Mouse (Mus musculus) liver, embryonic 13.5 days (tissue): ENCODE measurements around the gene Zeb2. TPM values are rescaled to one million over a fixed set of nuclear protein-coding genes. Genes with fewer than 3 reads are reported as not detected.

Source experiments
- ATAC-seq: fragments of 200-750 bp; cut with Nextera tagmentation; 2 replicates; pipeline ENCODE4 v1.8.0; 2017; ENCODE audit warnings: low read depth, mild to moderate bottlenecking, moderate number of reproducible peaks, moderate library complexity
- DNase-seq: peaks from one replicate; pipeline ENCODE4 v3.0.0; 2022
- H3K27ac ChIP-seq: fragments of 300-500 bp; sonication (generic); 2 replicates; pipeline ENCODE4 v1.5.1; 2015; ENCODE audit warnings: moderate library complexity, mild to moderate bottlenecking, inconsistent platforms
- H3K27me3 ChIP-seq: fragments of 300-500 bp; sonication (generic); 2 replicates; pipeline ENCODE4 v1.6.1; 2015; ENCODE audit warnings: mild to moderate bottlenecking, inconsistent platforms
- H3K36me3 ChIP-seq: fragments of 300-500 bp; sonication (generic); 2 replicates; pipeline ENCODE4 v1.6.1; 2015; ENCODE audit warnings: mild to moderate bottlenecking, inconsistent platforms
- H3K4me1 ChIP-seq: fragments of 300-500 bp; sonication (generic); replicated peaks from 2 replicates; pipeline ENCODE4 v1.6.1; 2015; ENCODE audit warnings: inconsistent platforms
- H3K4me2 ChIP-seq: fragments of 300-500 bp; sonication (generic); 2 replicates; pipeline ENCODE4 v1.6.1; 2015; ENCODE audit warnings: inconsistent platforms, mild to moderate bottlenecking, moderate library complexity
- H3K4me3 ChIP-seq: fragments of 300-500 bp; sonication (generic); replicated peaks from 2 replicates; pipeline ENCODE4 v1.5.1; 2015; ENCODE audit warnings: mild to moderate bottlenecking, inconsistent platforms
- H3K9ac ChIP-seq: fragments of 300-500 bp; sonication (generic); 2 replicates; pipeline ENCODE4 v1.6.1; 2015; ENCODE audit warnings: mild to moderate bottlenecking, inconsistent platforms
- H3K9me3 ChIP-seq: fragments of 300-500 bp; sonication (generic); replicated peaks from 2 replicates; pipeline ENCODE4 v1.6.1; 2016; ENCODE audit warnings: inconsistent platforms
- WGBS: fragments of 180-500 bp; shearing (Covaris S2); methylation state at CpG from one replicate; pipeline ENCODE4 v1.1.7; 2015; ENCODE audit not compliant: insufficient replicate concordance; 5-methylcytosine and 5-hydroxymethylcytosine counted together
- polyA plus RNA-seq: library from polyadenylated mRNA; unstranded; fragments of >200 nt; fragmentation: Nextera tagmentation; extraction: Ambion mirVana; gene quantifications from 2 replicates; pipeline ENCODE4 v1.2.1, GENCODE M21; 2015

Zeb2 gene
- polyA plus RNA-seq, 1 experiment from 2014 or later: 10.1 TPM

- Histone ChIP-seq H3K9me3 (no peaks in the 10 kb centered on the region), H3K4me3 (no peak overlapping the region), H3K27me3 (0 out of 2 replicates have a peak, but pooled peaks cover 3% of the 10 kb centered on the region), H3K4me2 (no peak overlapping the region; the same call in 1 of the 2 replicates), H3K27ac (peak overlapping the region; percentile 20), H3K4me1 (peaks cover 93% of the 10 kb centered on the region), H3K9ac (no peak overlapping the region), H3K36me3 (peaks cover 16% of the 10 kb centered on the region)
- WGBS: 54% methylated on average over 7 of the region's 7 CpGs
- DNase-seq (no peak), ATAC-seq (no peak)
Observed at GRCm38 (mm10) chr2:45104511-45105055, 12.6 kb downstream of the Zeb2 start.

- DNase-seq (no peak), ATAC-seq (no peak)
- Histone ChIP-seq H3K27ac (peak overlapping the region; percentile 20; the same call in 1 of the 2 replicates), H3K4me3 (no peak overlapping the region), H3K9ac (no peak overlapping the region), H3K27me3 (0 out of 2 replicates have a peak, but pooled peaks cover 3% of the 10 kb centered on the region), H3K4me1 (peaks cover 94% of the 10 kb centered on the region), H3K36me3 (peaks cover 18% of the 10 kb centered on the region), H3K9me3 (no peaks in the 10 kb centered on the region), H3K4me2 (0 out of 2 replicates have a peak overlapping the region, but pooled peaks have one; percentile 2)
- WGBS: 23% methylated on average over 4 of the region's 4 CpGs
Observed at GRCm38 (mm10) chr2:45104066-45104465, 13.1 kb downstream of the Zeb2 start.

- no peak for ATAC-seq
- Histone ChIP-seq H3K4me2 (no peak overlapping the region), H3K9me3 (no peaks in the 10 kb centered on the region), H3K4me3 (no peak overlapping the region), H3K36me3 (peaks cover 20% of the 10 kb centered on the region), H3K27ac (peak overlapping the region; percentile 36; the same call in 1 of the 2 replicates), H3K9ac (0 out of 2 replicates have a peak overlapping the region, but pooled peaks have one; percentile 23), H3K27me3 (0 out of 2 replicates have a peak, but pooled peaks cover 3% of the 10 kb centered on the region), H3K4me1 (peaks cover 93% of the 10 kb centered on the region)
- DNase-seq: no peak
- WGBS: 50% methylated on average over 10 of the region's 10 CpGs
Observed at GRCm38 (mm10) chr2:45103021-45103983, 13.9 kb downstream of the Zeb2 start.

GRCm38 (mm10) chr2:45102191-45102638 is 15.0 kb downstream of the Zeb2 start:
- Histone ChIP-seq H3K27me3 (0 out of 2 replicates have a peak, but pooled peaks cover 3% of the 10 kb centered on the region), H3K9ac (no peak overlapping the region), H3K4me2 (no peak overlapping the region), H3K36me3 (peaks cover 20% of the 10 kb centered on the region), H3K9me3 (no peaks in the 10 kb centered on the region), H3K27ac (no peak overlapping the region), H3K4me1 (peaks cover 92% of the 10 kb centered on the region), H3K4me3 (no peak overlapping the region)
- WGBS: 46% methylated on average over 8 of the region's 8 CpGs
- ATAC-seq (no peak), DNase-seq (no peak)

GRCm38 (mm10) chr2:45101586-45101985 is 15.6 kb downstream of the Zeb2 start:
- H3K4me1 ChIP-seq: peaks cover 94% of the 10 kb centered on the region
- no peak overlapping the region for H3K9ac ChIP-seq
- H3K27me3 ChIP-seq: 0 out of 2 replicates have a peak, but pooled peaks cover 3% of the 10 kb centered on the region
- peak overlapping the region; percentile 5; the same call in 1 of the 2 replicates for H3K4me2 ChIP-seq
- peaks cover 25% of the 10 kb centered on the region for H3K36me3 ChIP-seq
- H3K4me3 ChIP-seq: no peak overlapping the region
- 82% methylated on average over 2 of the region's 2 CpGs for WGBS
- ATAC-seq: no peak
- H3K27ac ChIP-seq: peak overlapping the region; percentile 84; the same call in 1 of the 2 replicates
- no peak for DNase-seq
- no peaks in the 10 kb centered on the region for H3K9me3 ChIP-seq

- peaks cover 92% of the 10 kb centered on the region for H3K4me1 ChIP-seq
- WGBS: 14% methylated on average over 4 of the region's 4 CpGs
- H3K9me3 ChIP-seq: no peaks in the 10 kb centered on the region
- peak overlapping the region; percentile 84 for H3K27ac ChIP-seq
- peak; percentile 78 for ATAC-seq
- H3K4me2 ChIP-seq: peak overlapping the region; percentile 55
- H3K36me3 ChIP-seq: peaks cover 25% of the 10 kb centered on the region
- peak overlapping the region; percentile 56 for H3K9ac ChIP-seq
- H3K4me3 ChIP-seq: peak overlapping the region; percentile 14; the same call in 1 of the 2 replicates
- no peak for DNase-seq
- H3K27me3 ChIP-seq: 0 out of 2 replicates have a peak, but pooled peaks cover 3% of the 10 kb centered on the region
Observed at GRCm38 (mm10) chr2:45101040-45101439, 16.2 kb downstream of the Zeb2 start.

GRCm38 (mm10) chr2:45100628-45101027 is 16.6 kb downstream of the Zeb2 start:
- ATAC-seq (peak; percentile 91), DNase-seq (no peak)
- WGBS: 22% methylated on average over 7 of the region's 7 CpGs

GRCm38 (mm10) chr2:45100017-45100416 is 17.2 kb downstream of the Zeb2 start:
- H3K4me2 ChIP-seq: peak overlapping the region; percentile 55

More at GRCm38 (mm10) chr2:45100628-45101027, 16.6 kb downstream of the Zeb2 start:
- Histone ChIP-seq H3K27ac (peak overlapping the region; percentile 84), H3K4me3 (peak overlapping the region; percentile 14; the same call in 1 of the 2 replicates), H3K9me3 (no peaks in the 10 kb centered on the region), H3K4me2 (peak overlapping the region; percentile 55), H3K36me3 (peaks cover 21% of the 10 kb centered on the region), H3K27me3 (0 out of 2 replicates have a peak, but pooled peaks cover 3% of the 10 kb centered on the region), H3K9ac (peak overlapping the region; percentile 56), H3K4me1 (peaks cover 88% of the 10 kb centered on the region)

GRCm38 (mm10) chr2:45099081-45099480 is 18.1 kb downstream of the Zeb2 start:
- Histone ChIP-seq H3K4me1 (peaks cover 72% of the 10 kb centered on the region), H3K4me2 (no peak overlapping the region), H3K36me3 (peaks cover 28% of the 10 kb centered on the region), H3K4me3 (no peak overlapping the region), H3K9me3 (no peaks in the 10 kb centered on the region), H3K27ac (peak overlapping the region; percentile 23; the same call in 1 of the 2 replicates), H3K27me3 (no peaks in the 10 kb centered on the region), H3K9ac (no peak overlapping the region)
- no peak for ATAC-seq
- 61% methylated on average over 4 of the region's 4 CpGs for WGBS
- no peak for DNase-seq

More at GRCm38 (mm10) chr2:45100017-45100416, 17.2 kb downstream of the Zeb2 start:
- Histone ChIP-seq H3K27ac (peak overlapping the region; percentile 84), H3K4me3 (no peak overlapping the region), H3K36me3 (peaks cover 20% of the 10 kb centered on the region), H3K9ac (peak overlapping the region; percentile 45; the same call in 1 of the 2 replicates), H3K4me1 (peaks cover 82% of the 10 kb centered on the region), H3K9me3 (no peaks in the 10 kb centered on the region), H3K27me3 (no peaks in the 10 kb centered on the region)
- WGBS: 5% methylated on average over 4 of the region's 4 CpGs
- DNase-seq (no peak), ATAC-seq (peak; percentile 53)

GRCm38 (mm10) chr2:45097969-45098368 is 19.2 kb downstream of the Zeb2 start:
- Histone ChIP-seq H3K9me3 (no peaks in the 10 kb centered on the region), H3K4me1 (peaks cover 61% of the 10 kb centered on the region), H3K4me2 (no peak overlapping the region), H3K27me3 (no peaks in the 10 kb centered on the region), H3K9ac (no peak overlapping the region), H3K27ac (peak overlapping the region; percentile 58), H3K36me3 (peaks cover 39% of the 10 kb centered on the region), H3K4me3 (no peak overlapping the region)
- ATAC-seq (0 out of 2 replicates have a peak, but pooled peaks have one; percentile 9), DNase-seq (no peak)
- WGBS: 10% methylated on average over 5 of the region's 5 CpGs
